Mouse (Mus musculus): ENCODE data around the gene Ulk4. TPM values are rescaled to one million over a fixed set of nuclear protein-coding genes. Genes with fewer than 3 reads are reported as not detected.
A peak's percentile ranks its signal among the peaks of the same experiment; 100 is the strongest.

Gene Ulk4
- polyA plus RNA-seq, 1 experiment from 2014 or later, result 97.4 TPM

DNA sequence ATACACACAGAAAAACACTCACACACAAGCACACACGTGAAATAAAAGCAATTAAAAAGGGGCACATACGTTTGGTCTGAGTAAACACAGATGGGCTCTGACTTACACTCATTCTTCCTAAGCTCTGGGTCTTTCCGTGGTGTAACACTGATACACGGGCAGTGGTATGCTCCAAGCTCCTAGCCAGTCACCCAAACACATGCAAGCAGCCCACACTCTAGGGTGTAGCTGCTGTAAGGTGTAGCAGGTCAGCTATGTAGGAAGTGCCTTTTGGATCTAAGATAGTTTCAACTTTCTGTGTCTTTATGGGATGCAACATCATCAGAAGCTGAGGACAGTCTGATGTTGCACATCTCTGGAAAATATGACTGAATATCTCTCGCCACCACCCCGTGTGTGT is 241.7 kb downstream of the Ulk4 start:
- Histone ChIP-seq H3K9ac (no peak overlapping the region), H3K4me1 (replicated peaks) (peaks cover 5% of the 10 kb centered on the region), H3K9me3 (replicated peaks) (no peaks in the 10 kb centered on the region), H3K36me3 (no peaks in the 10 kb centered on the region), H3K27ac (ENCODE audit: poor library complexity, severe bottlenecking) (no peak overlapping the region), H3K4me3 (no peak overlapping the region), H3K4me2 (no peak overlapping the region), H3K27me3 (replicated peaks) (no peaks in the 10 kb centered on the region)
- no peak for ATAC-seq (ENCODE audit: insufficient number of reproducible peaks, low FRiP score)
- WGBS, result 70% methylated on average over 6 of the region's 6 CpGs

DNA sequence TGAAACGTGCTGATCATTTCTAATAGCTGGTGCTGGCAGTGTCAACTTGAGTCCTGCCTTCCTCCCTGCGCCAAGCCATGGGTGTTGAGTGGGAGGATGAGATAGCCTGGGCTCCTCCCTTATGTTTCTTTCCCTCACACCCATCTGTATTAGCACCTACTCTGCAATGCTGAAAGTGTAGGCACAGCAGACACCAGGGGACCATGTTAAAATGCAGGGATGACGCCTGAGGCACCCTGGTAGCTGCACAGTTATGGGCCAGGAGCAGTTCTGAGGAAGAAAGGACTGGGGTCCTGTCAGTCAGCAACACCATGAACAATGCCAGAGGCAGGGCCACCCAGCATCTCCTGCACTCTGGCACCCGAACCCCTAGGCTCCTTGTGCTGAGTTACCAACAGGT is 243.4 kb downstream of the Ulk4 start:
- H3K4me3 ChIP-seq, result no peak overlapping the region
- peaks cover 12% of the 10 kb centered on the region for H3K4me1 ChIP-seq (replicated peaks)
- no peak overlapping the region for H3K4me2 ChIP-seq
- WGBS, result 65% methylated on average over 4 of the region's 4 CpGs
- no peaks in the 10 kb centered on the region for H3K36me3 ChIP-seq
- H3K27ac ChIP-seq (ENCODE audit: poor library complexity, severe bottlenecking), result no peak overlapping the region
- H3K9ac ChIP-seq, result no peak overlapping the region
- no peak for ATAC-seq (ENCODE audit: insufficient number of reproducible peaks, low FRiP score)
- H3K27me3 ChIP-seq (replicated peaks), result no peaks in the 10 kb centered on the region
- H3K9me3 ChIP-seq (replicated peaks), result no peaks in the 10 kb centered on the region

DNA sequence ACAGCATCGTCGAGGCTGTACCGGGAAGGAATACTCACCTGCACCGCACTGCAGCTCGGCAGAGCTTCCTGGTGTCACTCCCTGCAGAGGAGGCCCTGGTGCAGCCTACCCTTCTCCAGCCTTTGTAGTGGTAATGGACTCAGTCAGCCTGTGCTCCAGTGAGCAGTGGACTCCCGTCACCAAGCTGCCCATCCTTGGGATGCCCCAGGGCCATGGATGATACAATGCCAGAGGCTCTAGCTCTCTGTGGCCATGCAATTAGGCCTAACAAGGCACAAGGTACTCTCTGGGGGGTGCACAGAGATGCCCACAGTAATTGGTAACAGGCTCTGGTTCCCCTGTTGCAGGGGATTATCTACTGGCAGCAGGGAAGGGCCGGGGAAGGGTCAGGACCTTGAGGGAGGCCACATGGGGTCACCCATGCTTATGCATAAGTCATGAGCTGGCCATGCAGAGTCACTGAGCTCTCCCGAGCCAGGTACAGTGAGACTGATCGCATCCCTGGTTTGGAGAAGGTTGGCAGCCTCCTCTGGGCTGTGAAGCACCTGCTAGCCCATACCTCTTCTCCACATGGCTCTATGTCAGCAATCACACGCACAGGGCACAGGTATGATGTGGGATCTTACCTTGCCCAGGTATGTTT is 244.6 kb downstream of the Ulk4 start:
- no peaks in the 10 kb centered on the region for H3K9me3 ChIP-seq (replicated peaks)
- H3K27me3 ChIP-seq (replicated peaks), result no peaks in the 10 kb centered on the region
- H3K4me1 ChIP-seq (replicated peaks), result peaks cover 12% of the 10 kb centered on the region
- 67% methylated on average over 10 of the region's 10 CpGs for WGBS
- no peak for ATAC-seq (ENCODE audit: insufficient number of reproducible peaks, low FRiP score)
- no peak overlapping the region for H3K9ac ChIP-seq
- H3K36me3 ChIP-seq, result no peaks in the 10 kb centered on the region
- H3K4me3 ChIP-seq, result no peak overlapping the region
- H3K27ac ChIP-seq (ENCODE audit: poor library complexity, severe bottlenecking), result no peak overlapping the region
- H3K4me2 ChIP-seq, result no peak overlapping the region

DNA sequence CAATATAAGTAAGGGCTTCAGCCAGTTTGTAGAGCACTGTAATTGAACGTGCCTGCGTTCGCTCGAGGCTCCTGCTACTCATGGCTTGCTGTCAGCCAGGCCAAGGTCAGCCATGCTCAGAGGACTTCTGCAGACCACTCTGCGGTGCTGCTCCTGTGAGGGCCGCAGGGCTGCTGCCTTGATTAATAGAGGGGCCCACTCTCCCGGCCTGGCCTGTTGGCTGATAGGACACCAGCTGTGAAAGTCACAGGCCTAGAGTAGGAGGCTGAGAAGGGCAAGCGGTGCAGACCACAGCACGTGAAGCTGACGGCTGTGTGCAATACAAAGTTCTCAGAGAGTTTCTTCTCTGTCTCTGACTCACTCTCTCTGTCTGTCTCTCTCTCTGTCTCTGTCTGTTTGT is 246.0 kb downstream of the Ulk4 start:
- 0 out of 2 replicates have a peak, but pooled peaks have one; percentile 42 for ATAC-seq (ENCODE audit: insufficient number of reproducible peaks, low FRiP score)
- Histone ChIP-seq H3K9me3 (replicated peaks) (no peaks in the 10 kb centered on the region), H3K27me3 (replicated peaks) (no peaks in the 10 kb centered on the region), H3K4me1 (replicated peaks) (peaks cover 12% of the 10 kb centered on the region), H3K4me2 (no peak overlapping the region), H3K4me3 (no peak overlapping the region), H3K27ac (ENCODE audit: poor library complexity, severe bottlenecking) (no peak overlapping the region), H3K36me3 (no peaks in the 10 kb centered on the region), H3K9ac (no peak overlapping the region)
- 20% methylated on average over 10 of the region's 10 CpGs for WGBS

DNA sequence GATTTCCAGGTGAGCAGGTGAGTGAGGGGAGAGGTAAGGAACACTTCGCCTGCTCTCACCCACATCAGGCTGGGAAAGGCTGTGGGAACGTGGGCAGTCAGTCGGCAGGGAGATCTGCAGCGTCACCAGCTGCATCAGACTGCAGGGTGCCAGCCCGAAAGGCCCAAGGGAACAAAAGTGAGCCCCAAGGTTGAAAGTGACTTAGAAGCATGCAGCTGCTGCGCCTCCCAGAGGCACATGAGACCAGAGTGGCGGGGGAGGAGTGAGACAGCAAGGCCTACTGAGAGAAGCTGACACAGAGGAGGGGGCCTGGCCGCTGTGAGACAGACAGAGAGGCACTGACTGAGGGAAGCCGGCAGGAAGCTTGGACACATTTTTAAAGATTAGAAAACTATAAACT is 247.2 kb downstream of the Ulk4 start:
- no peaks in the 10 kb centered on the region for H3K9me3 ChIP-seq (replicated peaks)
- no peak overlapping the region for H3K9ac ChIP-seq
- H3K4me3 ChIP-seq, result no peak overlapping the region
- no peaks in the 10 kb centered on the region for H3K27me3 ChIP-seq (replicated peaks)
- H3K4me2 ChIP-seq, result no peak overlapping the region
- peaks cover 12% of the 10 kb centered on the region for H3K4me1 ChIP-seq (replicated peaks)
- ATAC-seq (ENCODE audit: insufficient number of reproducible peaks, low FRiP score), result no peak
- no peak overlapping the region for H3K27ac ChIP-seq (ENCODE audit: poor library complexity, severe bottlenecking)
- no peaks in the 10 kb centered on the region for H3K36me3 ChIP-seq
- WGBS, result 64% methylated on average over 9 of the region's 9 CpGs

DNA sequence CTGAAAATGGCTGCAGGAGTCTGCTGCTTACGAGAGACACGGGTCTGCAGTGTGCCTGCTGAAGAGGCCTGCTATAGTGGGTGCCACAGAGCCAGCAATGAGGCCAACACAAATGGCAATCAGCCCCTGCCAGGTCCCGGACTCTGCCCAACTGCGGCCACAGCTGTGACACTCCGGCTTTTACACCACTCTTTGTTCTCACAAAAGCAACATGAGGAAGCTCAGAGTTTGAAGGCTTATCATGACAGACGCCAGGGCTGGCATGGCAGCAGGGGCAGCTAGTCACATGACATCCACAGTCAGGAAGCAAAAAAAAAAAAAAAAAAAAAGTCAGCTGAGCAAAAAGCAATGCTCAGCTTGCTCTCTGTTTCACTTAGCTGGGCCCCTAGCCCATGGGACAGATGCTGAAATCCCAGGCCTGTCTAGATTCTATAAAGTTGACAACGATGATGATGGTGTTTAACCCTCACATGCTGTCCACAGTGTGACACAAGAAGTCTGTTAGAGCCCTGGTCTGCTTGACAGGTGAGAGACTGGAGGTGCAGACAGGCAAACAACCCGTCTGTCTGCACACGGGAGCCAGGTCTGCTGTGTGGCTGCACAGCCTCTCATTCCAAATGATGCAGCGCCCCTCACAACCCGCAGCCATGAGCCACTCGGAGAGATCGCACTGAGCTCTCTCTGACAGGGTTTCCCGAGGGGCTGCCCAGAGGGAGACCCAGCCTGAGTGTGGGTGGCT is 253.3 kb downstream of the Ulk4 start:
- Histone ChIP-seq H3K27ac (ENCODE audit: poor library complexity, severe bottlenecking) (peak overlapping the region; percentile 56), H3K9me3 (replicated peaks) (peaks cover 8% of the 10 kb centered on the region; the same call in 1 of the 2 replicates), H3K4me3 (no peak overlapping the region), H3K4me2 (no peak overlapping the region), H3K4me1 (replicated peaks) (peaks cover 16% of the 10 kb centered on the region), H3K27me3 (replicated peaks) (no peaks in the 10 kb centered on the region), H3K36me3 (no peaks in the 10 kb centered on the region), H3K9ac (no peak overlapping the region)
- ATAC-seq (ENCODE audit: insufficient number of reproducible peaks, low FRiP score), result peak; percentile 39; the same call in 1 of the 2 replicates
- 55% methylated on average over 14 of the region's 14 CpGs for WGBS

DNA sequence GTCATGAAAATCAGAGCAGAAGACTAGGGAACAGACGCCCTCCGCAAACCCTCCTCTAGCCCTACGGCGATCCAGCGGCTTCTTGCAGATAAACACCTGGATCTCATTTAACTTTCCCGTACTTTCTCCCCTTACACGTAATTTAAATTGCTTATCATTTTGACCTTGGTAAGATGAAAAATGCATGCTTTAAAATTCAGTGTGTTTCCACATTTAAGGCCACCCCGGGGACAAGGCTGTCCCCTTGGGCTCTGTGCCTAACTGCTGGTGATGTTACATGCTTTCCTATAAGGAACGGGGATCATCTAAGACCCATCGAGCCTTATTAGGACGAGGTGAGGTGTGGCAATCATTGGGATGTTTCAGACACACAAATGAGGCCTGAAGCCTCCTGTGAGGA is 256.6 kb downstream of the Ulk4 start:
- Histone ChIP-seq H3K4me3 (no peak overlapping the region), H3K9me3 (replicated peaks) (peaks cover 8% of the 10 kb centered on the region; the same call in 1 of the 2 replicates), H3K27ac (ENCODE audit: poor library complexity, severe bottlenecking) (no peak overlapping the region), H3K9ac (no peak overlapping the region), H3K27me3 (replicated peaks) (no peaks in the 10 kb centered on the region), H3K4me2 (no peak overlapping the region), H3K4me1 (replicated peaks) (peaks cover 21% of the 10 kb centered on the region), H3K36me3 (no peaks in the 10 kb centered on the region)
- no peak for ATAC-seq (ENCODE audit: insufficient number of reproducible peaks, low FRiP score)
- 87% methylated on average over 11 of the region's 11 CpGs for WGBS

DNA sequence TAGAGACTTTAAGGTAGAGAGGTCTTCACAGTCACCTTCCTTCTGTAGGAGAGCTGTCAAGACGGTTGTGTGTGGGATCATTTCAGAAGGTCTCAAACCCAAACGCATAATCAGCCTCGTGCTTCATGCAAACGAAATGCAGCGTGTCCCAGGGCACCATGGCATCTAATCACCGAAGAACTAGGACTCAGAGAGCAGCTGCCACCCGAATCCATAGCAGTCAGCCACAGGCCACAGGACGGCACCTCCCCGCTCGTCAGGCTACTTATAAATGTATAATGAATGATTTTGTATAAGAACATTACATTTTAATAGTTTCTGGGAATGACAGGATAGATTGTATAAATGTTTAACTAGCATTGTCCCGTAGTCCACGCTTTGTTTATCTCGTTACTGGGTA is 257.1 kb downstream of the Ulk4 start:
- H3K9ac ChIP-seq, result no peak overlapping the region
- H3K36me3 ChIP-seq, result no peaks in the 10 kb centered on the region
- no peak overlapping the region for H3K4me3 ChIP-seq
- ATAC-seq (ENCODE audit: insufficient number of reproducible peaks, low FRiP score), result no peak
- no peak overlapping the region for H3K4me2 ChIP-seq
- H3K9me3 ChIP-seq (replicated peaks), result peaks cover 8% of the 10 kb centered on the region; the same call in 1 of the 2 replicates
- H3K4me1 ChIP-seq (replicated peaks), result peaks cover 21% of the 10 kb centered on the region
- WGBS, result 85% methylated on average over 13 of the region's 13 CpGs
- no peaks in the 10 kb centered on the region for H3K27me3 ChIP-seq (replicated peaks)
- no peak overlapping the region for H3K27ac ChIP-seq (ENCODE audit: poor library complexity, severe bottlenecking)

DNA sequence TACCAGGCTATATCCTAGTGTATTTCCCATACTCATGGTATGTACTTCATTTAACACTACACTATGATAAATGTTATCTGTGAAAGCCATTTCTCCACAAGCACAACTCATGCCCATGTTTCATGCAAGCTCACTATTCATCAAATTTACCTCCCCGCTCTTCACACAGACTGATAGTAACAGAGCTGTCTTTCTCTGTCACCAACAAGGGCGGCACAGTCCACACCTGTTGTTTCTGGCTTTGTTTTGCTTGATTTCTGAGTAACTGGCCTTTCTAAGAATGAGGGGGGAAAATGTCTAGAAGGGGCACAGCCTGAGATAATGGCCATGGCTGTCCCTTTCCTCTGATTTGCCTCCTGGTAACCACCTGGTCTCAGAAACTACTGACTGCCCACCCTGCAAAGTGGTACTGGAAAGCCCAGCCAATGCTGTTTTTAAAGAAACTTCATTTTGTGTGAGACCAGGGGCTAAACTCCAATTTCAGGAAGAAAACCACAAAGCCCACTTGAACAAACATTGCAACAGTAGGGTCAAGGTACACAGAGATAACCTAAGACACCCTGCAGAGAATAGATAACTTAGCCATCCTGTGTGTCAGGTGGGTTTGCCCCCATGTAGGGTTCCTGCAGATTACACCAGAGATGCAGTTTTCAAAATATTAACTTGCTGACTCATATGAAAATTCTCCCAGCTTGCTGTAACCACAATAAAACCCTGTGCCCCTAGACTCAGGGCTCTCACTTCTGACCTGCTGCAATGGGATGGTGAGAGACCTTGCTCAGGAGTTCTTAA is 258.3 kb downstream of the Ulk4 start:
- Histone ChIP-seq H3K27ac (ENCODE audit: poor library complexity, severe bottlenecking) (no peak overlapping the region), H3K4me1 (replicated peaks) (peaks cover 16% of the 10 kb centered on the region), H3K4me3 (no peak overlapping the region), H3K36me3 (no peaks in the 10 kb centered on the region), H3K9ac (no peak overlapping the region), H3K9me3 (replicated peaks) (peaks cover 8% of the 10 kb centered on the region; the same call in 1 of the 2 replicates), H3K4me2 (no peak overlapping the region), H3K27me3 (replicated peaks) (no peaks in the 10 kb centered on the region)
- ATAC-seq (ENCODE audit: insufficient number of reproducible peaks, low FRiP score), result no peak
- WGBS, result 80% methylated on average over 2 of the region's 2 CpGs

DNA sequence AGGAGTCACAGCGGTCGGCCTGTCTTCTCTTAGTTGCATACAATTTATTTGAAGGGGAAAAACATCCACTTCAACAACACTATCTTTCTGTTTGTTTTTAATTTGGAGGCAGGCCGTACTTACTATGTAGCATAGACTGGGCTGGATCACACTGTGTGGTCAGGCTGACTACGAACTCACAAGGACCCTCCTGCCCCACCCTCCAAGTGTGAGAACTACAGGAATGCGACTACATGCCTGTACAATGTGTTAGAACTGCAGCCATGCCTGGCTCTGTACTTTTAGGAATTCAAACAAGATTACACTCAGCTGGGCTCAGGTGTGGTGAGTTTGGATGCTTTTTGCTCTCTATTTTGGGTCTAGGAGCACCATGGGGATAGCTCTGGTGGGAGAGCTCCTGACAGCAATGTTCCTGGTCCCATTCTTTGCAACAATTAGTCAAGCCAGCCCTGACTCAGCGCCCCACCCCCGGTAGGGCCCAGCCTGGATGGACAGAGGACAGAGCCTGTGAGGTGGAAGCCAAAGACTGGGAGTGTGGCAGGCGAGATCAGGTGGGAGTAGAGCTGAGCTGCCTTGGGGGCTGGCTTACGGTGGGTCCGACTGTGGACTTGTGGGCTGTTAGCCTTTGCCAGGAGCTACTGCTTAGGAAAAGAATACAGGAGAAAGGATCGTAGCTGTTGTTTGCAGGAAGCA is 261.0 kb downstream of the Ulk4 start:
- WGBS, result 54% methylated on average over 11 of the region's 11 CpGs
- Histone ChIP-seq H3K27me3 (replicated peaks) (no peaks in the 10 kb centered on the region), H3K9me3 (replicated peaks) (peaks cover 3% of the 10 kb centered on the region; the same call in 1 of the 2 replicates), H3K4me1 (replicated peaks) (peaks cover 5% of the 10 kb centered on the region; the same call in 1 of the 2 replicates), H3K9ac (no peak overlapping the region), H3K27ac (ENCODE audit: poor library complexity, severe bottlenecking) (no peak overlapping the region), H3K36me3 (no peaks in the 10 kb centered on the region), H3K4me3 (no peak overlapping the region), H3K4me2 (no peak overlapping the region)
- no peak for ATAC-seq (ENCODE audit: insufficient number of reproducible peaks, low FRiP score)

DNA sequence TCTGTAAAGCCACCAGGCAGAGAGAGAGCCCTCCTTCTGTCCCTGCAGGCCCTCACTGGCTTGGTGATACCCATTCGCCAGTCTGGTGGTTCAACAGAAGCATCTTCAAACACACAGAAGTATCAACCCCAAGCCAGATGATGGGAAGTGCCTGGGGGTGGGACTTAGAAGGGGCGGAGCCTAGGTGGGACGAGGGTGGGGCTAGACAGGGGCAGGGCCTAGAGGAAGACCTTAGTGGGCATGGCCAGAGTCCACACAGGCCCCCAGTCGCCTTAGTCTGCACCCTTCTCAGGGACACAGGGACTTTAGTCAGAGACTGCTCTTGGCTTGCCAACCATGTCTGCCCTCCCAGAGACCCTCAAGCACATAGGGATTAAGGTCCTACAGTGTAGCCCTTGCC is 265.5 kb downstream of the Ulk4 start:
- Histone ChIP-seq H3K4me3 (no peak overlapping the region), H3K9me3 (replicated peaks) (no peaks in the 10 kb centered on the region), H3K4me1 (replicated peaks) (peaks cover 9% of the 10 kb centered on the region; the same call in 1 of the 2 replicates), H3K27ac (ENCODE audit: poor library complexity, severe bottlenecking) (no peak overlapping the region), H3K27me3 (replicated peaks) (no peaks in the 10 kb centered on the region), H3K9ac (no peak overlapping the region), H3K4me2 (no peak overlapping the region), H3K36me3 (no peaks in the 10 kb centered on the region)
- no peak for ATAC-seq (ENCODE audit: insufficient number of reproducible peaks, low FRiP score)
- 40% methylated on average over 4 of the region's 4 CpGs for WGBS
